Mouse (Mus musculus) layer of hippocampus, adult 8-10 months (tissue): ENCODE data around the gene Lactbl1. TPM values are rescaled to one million over a fixed set of nuclear protein-coding genes. Genes with fewer than 3 reads are reported as not detected.

Source experiments
- DNase-seq, 2 experiments: peaks; one replicate each; pipeline ENCODE4 v3.0.0; 2022; ENCODE audit warnings: low spot score in 2 of 2
- total RNA-seq, 4 experiments: library from RNA; stranded (reverse); gene quantifications; 2 replicates each; pipeline ENCODE4 v1.2.4; 2022

The Lactbl1 gene
- under 1 TPM in 1 of 4 experiments, not detected in 3; 0.17 TPM for total RNA-seq

DNA sequence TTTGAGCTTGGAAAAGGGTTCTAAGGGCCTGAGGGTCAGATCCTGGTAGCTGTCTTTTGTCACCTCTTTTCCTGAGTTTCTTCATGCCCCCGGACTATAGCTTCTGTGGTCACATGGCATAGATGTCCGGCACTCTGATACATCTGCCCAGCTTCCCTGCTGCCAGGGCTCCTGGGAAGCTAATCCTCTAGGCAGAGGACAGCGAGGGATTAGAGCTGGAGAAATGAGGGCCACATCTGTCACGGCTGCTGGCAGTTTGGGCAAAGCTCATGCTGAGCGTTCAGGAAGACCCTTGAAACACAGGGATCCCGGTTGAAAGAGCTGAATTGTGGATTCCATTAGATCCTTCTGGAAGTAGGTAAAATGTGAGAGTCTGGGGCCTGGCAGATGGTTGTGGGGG is at the start of gene Lactbl1:
Gene Lactbl1 (plus strand): TSS at position 234 of the 400 bp plus-strand sequence.
- no peak for DNase-seq

DNA sequence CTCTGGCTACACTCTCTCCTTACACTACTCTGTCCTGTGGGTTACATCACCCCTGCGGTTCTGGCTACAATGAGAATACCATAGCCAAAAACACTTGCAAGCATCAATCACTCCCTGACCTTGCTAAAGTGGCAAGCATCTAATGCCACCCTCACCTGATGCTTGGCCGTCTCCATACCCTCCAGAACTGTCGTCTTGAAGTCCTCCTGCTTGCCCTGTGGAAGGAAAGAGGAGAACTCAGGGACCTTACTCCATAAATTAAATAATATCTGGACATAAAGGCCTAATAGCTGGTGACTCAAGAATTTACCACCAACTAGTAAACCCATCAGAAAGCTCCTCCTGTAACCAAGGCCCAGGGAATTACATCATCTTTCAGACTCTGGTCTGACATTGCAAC is 40.5 kb upstream of the Lactbl1 start:
- no peak for DNase-seq

DNA sequence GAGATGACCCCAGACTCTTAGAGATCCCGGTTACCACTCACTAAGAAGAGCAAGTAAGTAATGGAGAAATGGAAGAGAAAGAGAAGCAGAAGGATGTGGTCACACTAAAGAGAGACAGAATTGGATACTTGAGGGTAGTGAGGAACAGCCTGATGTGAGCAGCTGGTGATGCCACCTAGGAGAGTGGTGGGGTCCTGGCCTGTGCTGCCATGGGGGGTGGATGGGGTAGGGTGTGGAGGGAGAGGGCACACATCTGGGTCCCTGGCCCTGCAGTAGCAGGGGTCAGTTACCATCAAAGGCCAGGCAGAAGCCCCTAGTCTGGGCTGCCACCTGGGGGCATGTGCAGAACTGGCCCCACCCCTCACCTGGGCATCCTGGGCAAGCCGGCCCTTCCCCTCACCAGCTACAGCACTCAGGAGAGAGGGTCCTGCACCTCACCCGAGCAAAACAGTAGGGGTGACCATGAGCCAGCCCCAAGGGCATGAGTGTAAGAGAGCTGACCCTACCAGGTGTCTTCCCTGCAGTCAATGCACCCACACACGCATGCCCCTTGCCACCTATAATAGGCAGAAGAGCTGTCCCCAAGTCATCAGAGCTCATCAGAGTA is 35.1 kb upstream of the Lactbl1 start:
- no peak for DNase-seq

DNA sequence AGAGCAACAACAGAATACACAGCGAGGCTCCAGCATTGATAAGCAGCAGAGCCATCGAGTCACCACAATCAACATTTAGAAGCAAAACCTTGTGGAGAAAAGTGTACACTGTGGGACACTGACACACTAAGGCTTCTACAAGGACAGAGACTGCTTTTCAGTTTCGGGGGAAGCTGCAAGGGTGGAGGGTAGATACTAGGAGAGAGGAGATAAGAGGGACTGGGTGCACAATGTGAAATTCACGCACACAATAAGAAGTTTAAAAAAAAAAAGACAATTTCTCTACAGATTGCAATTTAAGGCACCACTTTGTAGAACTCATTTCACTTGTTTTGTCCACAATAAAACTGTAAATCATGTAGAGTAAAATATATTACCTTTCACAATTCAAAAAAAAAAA is 34.4 kb upstream of the Lactbl1 start:
- DNase-seq: no peak

DNA sequence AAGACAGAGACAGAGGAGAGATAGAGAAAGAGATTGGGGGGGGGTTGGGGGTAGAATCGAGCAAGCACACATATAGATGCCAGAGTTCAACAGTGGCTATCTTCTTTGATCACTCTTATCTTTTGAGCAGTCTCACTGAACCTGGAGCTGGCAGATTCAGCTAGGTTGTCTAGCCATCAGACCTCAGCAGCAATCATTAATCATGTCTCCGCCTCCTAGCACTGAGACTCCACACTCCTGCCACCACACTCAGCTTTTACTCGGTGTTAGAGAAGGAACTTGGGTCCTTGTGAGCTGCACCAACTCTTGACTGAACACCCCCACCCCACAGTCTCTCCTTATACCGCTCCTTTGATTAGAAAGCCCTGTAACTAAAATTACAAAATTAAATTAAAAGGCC is 30.3 kb upstream of the Lactbl1 start:
- DNase-seq: no peak

DNA sequence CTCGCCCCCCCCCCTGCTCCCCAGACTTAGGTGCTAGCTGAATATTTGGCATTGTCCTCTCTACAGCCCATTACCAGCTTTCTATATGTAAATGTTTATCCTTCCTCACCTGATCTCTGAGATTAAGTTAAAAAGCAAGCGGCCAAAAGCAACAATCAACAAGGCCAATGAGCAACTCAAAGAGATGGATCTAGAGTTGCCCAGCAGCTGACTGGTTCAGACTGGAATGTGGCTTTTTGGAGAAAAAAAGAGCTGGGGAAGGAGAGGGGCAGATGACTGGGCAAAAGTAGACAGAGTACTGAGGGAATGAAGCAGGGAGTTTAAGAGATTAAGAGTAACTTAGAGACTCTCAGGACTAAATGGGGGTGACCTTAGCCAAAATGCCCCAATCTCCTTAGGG is 28.4 kb upstream of the Lactbl1 start:
- DNase-seq: no peak

DNA sequence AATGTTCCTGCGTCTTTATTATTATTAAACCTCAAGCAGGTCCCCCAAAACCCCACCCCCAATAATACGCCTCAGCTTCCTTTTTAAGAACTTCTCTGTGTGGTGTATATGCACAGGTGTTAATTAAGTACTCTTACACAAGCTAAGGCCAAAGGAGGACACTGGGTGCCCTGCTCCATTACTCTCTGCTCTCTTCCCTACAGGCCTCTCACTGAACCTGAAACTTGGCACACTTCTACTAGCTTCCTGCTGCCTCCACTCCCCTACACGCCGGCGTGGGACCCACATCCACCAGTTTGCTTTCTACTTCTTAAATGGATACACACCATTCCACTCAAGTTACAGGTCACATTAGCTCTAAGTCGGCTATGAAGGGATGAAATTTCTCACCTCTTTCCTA is 27.2 kb upstream of the Lactbl1 start:
- DNase-seq: no peak

DNA sequence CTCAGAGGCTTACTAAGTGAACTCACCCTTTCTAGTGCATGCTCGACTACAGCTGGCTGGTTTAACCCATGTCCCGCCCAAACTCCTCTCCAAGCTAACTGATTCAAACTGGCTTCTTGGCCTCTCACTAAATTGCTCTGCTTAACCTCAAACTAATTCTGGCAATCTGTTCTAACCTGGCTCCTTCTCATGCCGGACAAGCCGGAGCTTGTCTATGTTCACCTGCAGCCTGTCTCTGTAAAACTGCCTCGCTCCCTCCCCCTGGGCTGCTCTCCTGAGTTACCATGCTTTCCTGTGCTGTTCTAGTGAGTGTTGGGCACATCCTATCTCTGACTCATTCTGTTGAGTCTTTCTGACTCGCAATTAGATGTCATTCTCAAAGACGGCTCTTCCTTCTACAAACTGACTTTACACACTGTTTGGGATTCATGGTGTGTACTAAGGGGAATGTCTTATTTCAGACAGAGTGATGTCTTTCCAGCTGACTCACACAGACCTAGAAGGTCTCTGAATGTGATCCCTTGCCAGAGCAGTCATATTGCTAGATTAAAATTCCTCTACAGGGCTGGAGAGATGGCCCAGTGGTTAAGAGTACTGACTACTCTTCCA is 24.0 kb upstream of the Lactbl1 start:
- no peak for DNase-seq

DNA sequence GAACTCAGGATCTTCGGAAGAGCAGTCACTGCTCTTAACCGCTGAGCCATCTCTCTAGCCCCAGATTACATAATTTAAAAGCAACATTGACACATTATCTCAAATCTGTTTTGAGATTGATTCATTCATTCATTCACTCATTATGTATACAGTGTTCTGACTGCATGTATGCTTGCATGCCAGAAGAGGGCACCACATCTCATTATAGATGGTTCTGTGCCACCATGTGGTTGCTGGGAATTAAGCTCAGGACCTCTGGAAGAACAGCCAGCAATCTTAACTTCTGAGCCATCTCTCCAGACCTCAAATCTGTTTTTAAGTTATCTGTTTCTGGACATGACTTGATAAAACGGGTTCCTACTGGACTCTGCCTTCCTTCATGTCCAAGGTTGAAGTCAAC is 22.6 kb upstream of the Lactbl1 start:
- DNase-seq: no peak

DNA sequence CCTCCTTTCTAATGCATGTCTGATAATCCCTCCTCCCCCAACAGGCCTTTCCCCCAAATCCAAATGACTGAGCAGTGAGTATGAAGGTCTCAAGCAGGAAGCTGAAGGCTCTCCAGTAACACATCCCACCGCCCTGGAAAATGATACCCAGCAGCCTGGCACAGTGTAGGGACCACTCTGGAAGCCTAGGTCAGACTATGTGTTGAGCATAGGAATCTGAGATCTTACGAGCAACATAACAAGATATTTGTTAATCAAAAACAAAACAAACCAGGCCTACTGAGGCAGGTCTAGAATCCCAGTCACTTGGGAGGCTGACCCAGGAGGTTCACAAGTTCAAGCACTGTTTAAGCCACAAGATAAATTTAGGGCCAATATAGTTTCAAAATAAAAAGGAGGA is 21.9 kb upstream of the Lactbl1 start:
- no peak for DNase-seq

DNA sequence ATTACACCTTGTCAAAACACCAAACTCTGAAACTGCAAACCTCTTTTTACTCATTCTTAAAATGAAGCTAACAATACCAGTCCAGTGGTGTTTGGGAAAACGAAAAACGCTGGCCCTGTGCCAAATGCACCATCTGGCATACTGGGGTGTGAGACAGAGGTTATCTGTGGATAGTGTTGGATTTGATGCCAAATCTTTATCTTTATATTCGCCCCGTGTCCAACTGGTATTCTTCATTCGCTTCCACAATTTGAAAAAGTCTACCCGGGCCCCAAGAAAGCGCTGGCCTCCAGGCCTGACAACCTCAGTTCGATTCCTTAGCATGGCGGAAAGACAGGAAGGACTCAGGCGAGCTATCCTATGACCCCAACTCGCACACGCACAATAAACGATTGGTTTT is 20.9 kb upstream of the Lactbl1 start:
- peak; percentile 37 to 58 for DNase-seq

DNA sequence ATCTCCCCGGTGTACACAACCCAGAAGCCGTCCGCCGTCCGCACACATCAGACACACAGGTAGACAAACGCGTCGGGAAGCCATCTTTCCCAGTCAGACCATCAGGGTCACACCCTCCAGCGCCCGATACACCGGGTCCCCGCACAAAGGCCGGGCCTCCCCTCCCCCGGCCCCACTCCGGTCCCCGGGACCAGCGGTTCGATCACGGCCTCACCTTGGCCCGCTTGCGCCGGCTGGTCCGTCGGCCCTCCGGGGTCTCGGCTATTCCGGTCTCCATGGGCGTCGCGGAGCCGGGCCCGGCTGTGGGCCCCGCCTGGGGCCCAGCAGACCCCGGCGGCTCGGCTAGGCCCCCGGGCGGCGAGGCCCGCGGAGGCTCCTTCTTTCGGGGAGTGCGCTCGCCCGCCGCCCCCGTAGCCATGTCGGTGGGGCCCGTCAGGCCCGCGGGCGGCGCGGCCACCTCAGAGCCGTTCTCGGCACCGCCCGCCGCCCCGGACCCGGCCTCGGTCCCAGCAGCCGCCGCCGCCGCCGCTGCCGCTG is 20.3 kb upstream of the Lactbl1 start:
- DNase-seq: peak in 1 of 2 experiments; percentile 15

DNA sequence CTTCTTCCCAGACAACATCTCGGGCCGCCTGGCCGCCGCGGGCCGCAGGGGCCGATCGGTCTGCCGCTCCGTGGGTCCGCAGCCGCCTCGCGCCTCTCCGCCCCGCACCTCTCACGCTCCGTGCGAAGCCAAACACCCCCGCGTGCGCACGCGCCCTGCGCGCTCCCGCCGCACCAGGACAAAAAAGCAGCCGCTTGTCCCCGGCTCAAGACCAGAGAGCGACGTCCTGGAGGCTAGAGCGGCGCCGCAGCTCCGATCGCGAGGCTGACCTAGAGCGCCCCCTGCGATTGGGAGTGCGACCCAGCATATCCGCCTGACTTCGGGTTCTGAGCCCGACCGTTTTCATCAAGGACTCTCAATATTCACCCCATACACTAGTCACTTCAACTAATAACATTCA is 19.9 kb upstream of the Lactbl1 start, which contains the start of gene Kdm1a:
Gene Kdm1a (minus strand): TSS at position 156 of the 400 bp plus-strand sequence.
- DNase-seq: peak; percentile 86 to 95

DNA sequence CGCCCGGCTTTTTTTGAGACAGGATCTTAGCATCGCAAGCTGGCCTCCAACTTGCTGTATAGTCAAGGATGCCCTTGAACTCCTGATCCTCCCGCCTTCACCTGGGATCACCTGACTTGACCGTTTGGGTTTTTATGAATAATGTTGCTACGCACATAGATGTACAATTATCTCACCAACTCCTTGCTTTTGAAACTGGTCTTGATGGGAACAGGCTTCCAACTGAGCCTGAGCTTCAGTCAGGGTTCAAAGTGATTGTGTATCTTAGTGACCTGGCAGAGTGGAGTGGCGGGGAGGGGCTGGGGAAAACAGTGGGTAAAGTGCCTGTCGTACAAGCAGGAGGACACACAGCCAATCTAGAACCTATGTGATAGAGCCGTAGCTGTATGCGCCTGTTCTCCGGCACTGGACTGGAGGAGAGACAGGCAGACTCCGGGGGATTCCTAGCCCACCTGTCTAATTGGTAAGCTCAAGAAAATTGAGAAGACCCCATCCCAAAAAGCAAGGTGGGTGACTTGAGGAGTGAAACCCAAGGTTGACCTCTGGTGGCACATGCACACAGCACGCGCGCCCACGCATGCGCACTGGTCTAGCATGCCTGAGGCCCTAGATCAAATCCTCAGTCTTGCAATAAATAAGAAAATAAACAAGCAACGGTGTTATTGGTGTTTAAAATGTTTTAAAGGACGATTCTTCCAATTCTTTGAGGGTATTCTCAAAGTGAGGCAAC is 16.5 kb upstream of the Lactbl1 start:
- no peak for DNase-seq

DNA sequence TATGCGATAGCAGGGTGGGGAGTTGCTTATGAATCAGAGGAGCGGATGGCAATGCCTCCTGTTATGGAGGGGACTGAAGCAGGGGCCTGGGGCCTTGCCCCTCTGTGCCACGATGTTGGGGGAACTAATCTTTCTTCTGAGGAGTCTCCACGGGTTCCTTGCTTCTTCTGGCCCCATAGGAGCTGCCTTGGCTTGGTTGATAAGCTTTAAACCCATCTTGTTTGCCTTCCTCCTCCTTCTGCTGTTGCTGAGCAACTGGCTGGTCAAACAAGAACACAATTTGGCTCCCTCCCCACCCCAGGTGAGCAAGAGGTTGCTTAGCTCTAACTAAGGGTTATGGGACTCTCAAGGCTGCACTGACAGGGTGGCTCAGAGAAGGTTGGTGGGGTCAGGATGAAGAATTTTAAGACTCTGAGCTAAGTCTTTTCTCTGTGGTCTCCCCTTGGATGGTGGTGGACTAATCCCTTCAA is 12.0 kb upstream of the Lactbl1 start, which contains the start of gene Tex46:
Gene Tex46 (plus strand): TSS at position 51 of the 470 bp plus-strand sequence.
- no peak for DNase-seq

DNA sequence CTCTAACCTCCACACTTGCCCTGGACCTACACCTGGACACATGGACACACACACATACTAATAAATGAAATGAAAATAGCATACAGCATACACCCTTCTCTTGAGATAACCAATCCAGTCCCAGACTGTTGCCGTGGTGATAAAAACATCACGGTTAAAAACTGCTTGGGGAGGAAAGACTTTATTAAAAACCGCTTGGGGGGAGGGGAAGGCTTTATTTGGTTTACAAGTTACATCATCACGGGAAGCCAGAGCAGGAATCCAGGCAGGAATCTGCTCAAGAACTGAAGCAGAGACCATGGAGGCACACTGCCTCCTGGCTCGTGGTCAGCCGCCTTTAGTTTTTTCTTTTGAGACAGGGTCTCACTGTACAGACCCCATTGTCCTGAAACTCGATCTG is 8.8 kb upstream of the Lactbl1 start:
- no peak for DNase-seq

DNA sequence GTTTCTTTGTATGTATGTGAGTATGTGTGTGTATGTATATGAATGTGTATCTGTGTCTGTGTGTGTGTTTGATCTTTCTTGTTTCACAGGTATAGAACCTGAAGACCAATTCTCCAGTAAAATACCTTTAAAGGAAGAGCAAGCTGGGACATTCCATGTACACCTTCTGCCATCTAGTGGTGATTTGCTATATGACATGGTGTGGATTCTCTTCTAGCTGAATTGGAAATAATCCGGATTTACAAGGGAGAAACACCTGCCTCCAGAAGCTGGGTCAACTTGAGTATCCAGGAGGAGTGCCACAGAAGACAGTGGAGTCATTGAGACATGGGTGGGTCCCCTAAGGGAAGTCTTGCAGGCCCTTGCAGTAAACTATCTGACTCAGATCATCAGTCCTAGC is 1.1 kb upstream of the Lactbl1 start:
- peak in 1 of 2 experiments; percentile 16 for DNase-seq

DNA sequence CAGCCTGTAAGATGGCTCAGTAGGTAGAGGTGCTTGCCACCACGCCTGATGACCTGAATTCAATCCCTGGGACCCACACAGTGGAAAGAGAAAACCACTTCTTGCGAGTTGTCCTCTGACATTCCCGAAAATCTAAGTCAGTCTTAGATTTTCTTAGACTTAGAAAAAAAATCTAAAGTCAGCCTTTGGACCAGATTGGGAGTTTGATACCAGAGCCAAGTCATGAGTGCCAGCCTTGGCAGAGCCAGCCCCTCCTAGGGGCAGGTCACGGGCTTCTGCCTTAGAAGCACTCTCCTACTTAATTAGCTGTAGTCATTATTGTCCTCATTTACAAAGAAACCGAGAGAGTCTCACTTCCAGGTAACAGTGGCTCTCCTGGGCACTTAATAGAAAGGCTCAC is 465 bp upstream of the Lactbl1 start:
- DNase-seq: no peak

DNA sequence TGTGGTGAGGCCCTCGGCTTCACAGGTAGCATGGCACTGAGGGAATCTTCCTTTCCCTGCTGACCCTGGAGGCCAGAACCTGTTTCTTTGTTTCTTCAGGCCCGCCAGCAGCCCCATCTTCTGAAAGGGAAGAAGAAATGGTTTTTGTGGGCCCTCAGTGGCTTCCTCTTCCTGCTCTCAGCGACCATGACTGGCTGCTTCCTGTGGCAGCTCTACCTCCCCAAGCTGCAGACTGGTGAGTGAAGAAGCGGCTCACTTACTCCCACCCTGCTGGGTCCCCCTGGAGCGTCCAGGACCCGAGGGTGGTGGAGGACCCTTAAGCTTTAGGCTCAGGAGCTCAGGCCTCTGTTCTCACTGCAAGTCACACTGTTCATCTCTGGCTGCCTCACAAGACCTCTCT is 4.2 kb downstream of the Lactbl1 start:
- no peak for DNase-seq

DNA sequence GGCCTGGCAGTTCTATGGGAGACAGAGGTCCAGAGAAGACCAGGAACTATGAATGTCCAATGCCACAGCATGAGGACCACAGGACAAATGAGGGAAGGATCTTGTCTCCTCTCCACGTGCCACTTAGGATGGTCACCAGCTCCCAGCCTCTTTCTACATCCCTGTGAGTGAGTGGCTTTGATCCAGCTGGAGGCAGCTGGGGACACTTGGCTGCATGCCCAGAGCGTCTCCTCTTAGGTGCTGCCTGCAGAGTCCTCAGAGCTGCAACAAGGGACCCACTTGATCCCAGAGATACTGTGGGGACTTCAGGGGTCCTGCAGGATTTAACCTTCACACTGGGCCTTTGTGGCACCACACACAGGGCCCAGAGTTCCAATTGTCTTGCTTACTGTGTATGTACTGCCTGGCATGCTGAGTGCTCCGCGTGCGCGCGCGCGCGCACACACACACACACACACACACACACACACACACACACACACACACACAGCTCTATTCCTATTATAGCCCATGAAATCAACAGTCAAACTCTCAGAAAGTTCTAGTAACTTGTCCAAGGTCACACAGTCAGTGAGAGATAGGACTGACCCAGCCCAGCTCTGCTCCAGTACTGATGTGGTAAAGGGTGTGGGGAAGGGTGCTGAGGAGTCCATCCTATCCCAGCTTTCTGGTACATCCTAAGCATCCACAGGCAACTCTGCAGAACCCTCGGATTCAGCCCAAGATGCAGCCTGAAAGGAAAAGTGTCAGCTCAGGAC is 9.0 kb downstream of the Lactbl1 start:
- no peak for DNase-seq

DNA sequence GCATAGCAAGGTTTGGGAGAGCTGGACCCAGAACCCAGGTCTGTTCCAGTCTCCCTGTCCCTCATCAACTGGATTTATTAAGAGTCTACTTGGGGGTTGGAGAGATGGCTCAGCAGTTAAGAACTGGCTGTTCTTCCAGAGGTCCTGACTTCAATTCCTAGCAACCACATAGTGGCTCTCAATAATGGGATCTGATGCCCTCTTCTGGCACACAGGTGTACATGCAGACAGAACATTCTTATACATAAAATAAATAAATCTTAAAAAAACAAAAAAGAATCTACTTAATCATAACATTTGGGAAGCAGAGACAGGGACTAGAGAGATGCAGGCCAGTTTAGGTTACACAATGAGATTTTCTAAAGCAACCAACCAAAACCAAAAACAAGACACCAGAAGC is 13.6 kb downstream of the Lactbl1 start:
- DNase-seq: no peak

DNA sequence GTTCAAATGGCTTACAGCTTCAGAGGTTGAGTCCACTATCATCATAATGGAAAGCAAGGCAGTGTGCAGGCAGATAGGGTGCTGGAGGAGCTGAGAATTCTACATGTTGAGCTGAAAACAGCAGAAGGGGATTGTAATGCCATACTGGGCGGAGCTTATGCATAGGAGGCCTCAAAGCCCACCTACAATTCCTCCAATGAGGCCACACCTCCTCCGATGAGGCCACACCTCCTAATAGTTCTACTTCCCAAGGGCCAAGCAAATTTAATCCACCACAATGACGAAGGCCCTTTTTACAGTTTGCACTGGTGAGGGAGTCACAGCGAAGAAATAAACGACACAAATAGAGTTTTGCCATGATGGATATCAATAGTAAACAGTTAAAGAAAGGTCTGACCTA is 14.1 kb downstream of the Lactbl1 start:
- no peak for DNase-seq
